Mouse (Mus musculus) heart, adult 2 months (tissue): ENCODE measurements at regions not wholly inside any gene's neighbourhood (a gene's known extent, or its start where the extent isn't known, plus 50 kb on each side); places are given as distances from the start of the nearest gene placed in this dataset.

Source experiments
- CTCF ChIP-seq: fragments of 200-600 bp; IDR thresholded peaks from 2 replicates; pipeline ENCODE4 v1.8.1; 2022; ENCODE audit warnings: antibody characterized with exemption, mild to moderate bottlenecking, moderate library complexity
- EP300 ChIP-seq: fragments of 200-500 bp; IDR thresholded peaks from 2 replicates; pipeline ENCODE4 v1.6.1; 2011; ENCODE audit warnings: low read depth, low read length, control low read depth; ENCODE audit not compliant: insufficient read depth
- POLR2A ChIP-seq: fragments of 200-500 bp; IDR thresholded peaks from 2 replicates; pipeline ENCODE4 v1.6.1; 2011; ENCODE audit warnings: mild to moderate bottlenecking, low read depth, low read length, control low read depth; ENCODE audit not compliant: insufficient read depth

- no peak for TF ChIP-seq CTCF
- TF ChIP-seq POLR2A, result no peak
- no peak for TF ChIP-seq EP300
Observed at GRCm38 (mm10) chr2:33974031-33974430, 86.3 kb upstream of the Mvb12b start.
